Mouse (Mus musculus) heart, embryonic 15.5 days (tissue): ENCODE data around the gene Scaper. TPM values are rescaled to one million over a fixed set of nuclear protein-coding genes. Genes with fewer than 3 reads are reported as not detected.

Source experiments
- ATAC-seq: fragments of 200-750 bp; cut with Nextera tagmentation; replicated peaks from 2 replicates; pipeline ENCODE4 v1.8.0; 2017; ENCODE audit warnings: low read depth, moderate TSS enrichment; ENCODE audit not compliant: insufficient number of reproducible peaks, insufficient read depth, low FRiP score
- H3K27ac ChIP-seq: fragments of 300-500 bp; sonication (generic); 2 replicates; pipeline ENCODE4 v1.5.1; 2015; ENCODE audit warnings: mild to moderate bottlenecking, inconsistent platforms
- H3K27me3 ChIP-seq: fragments of 300-500 bp; sonication (generic); 2 replicates; pipeline ENCODE4 v1.6.1; 2015; ENCODE audit warnings: inconsistent platforms
- H3K36me3 ChIP-seq: fragments of 300-500 bp; sonication (generic); 2 replicates; pipeline ENCODE4 v1.6.1; 2015; ENCODE audit warnings: mild to moderate bottlenecking, inconsistent platforms
- H3K4me1 ChIP-seq: fragments of 300-500 bp; sonication (generic); replicated peaks from 2 replicates; pipeline ENCODE4 v1.6.1; 2015; ENCODE audit warnings: inconsistent platforms
- H3K4me2 ChIP-seq: fragments of 300-500 bp; sonication (generic); 2 replicates; pipeline ENCODE4 v1.6.1; 2015; ENCODE audit warnings: inconsistent platforms, mild to moderate bottlenecking, moderate library complexity
- H3K4me3 ChIP-seq: fragments of 300-500 bp; sonication (generic); 2 replicates; pipeline ENCODE4 v1.5.1; 2015; ENCODE audit warnings: mild to moderate bottlenecking, inconsistent platforms
- H3K9ac ChIP-seq: fragments of 300-500 bp; sonication (generic); 2 replicates; pipeline ENCODE4 v1.6.1; 2015; ENCODE audit warnings: mild to moderate bottlenecking, inconsistent platforms
- H3K9me3 ChIP-seq: fragments of 300-500 bp; sonication (generic); replicated peaks from 2 replicates; pipeline ENCODE4 v1.6.1; 2016; ENCODE audit warnings: inconsistent platforms
- WGBS: fragments of 180-500 bp; shearing (Covaris S2); methylation state at CpG from one replicate; pipeline ENCODE4 v1.1.7; 2015; ENCODE audit warnings: mixed read lengths; 5-methylcytosine and 5-hydroxymethylcytosine counted together
- polyA plus RNA-seq: library from polyadenylated mRNA; unstranded; fragments of >200 nt; fragmentation: Nextera tagmentation; extraction: Ambion mirVana; gene quantifications from 2 replicates; pipeline ENCODE4 v1.2.1, GENCODE M21; 2015

Gene Scaper
- polyA plus RNA-seq, 1 experiment from 2014 or later, result 8.5 TPM

GRCm38 (mm10) chr9:55598594-55598993, 339.3 kb downstream of the Scaper start:
- no peak for ATAC-seq
- Histone ChIP-seq H3K9ac (no peak overlapping the region), H3K27ac (no peak overlapping the region), H3K4me3 (no peak overlapping the region), H3K36me3 (no peaks in the 10 kb centered on the region), H3K4me1 (no peaks in the 10 kb centered on the region), H3K9me3 (no peaks in the 10 kb centered on the region), H3K27me3 (no peaks in the 10 kb centered on the region), H3K4me2 (no peak overlapping the region)

GRCm38 (mm10) chr9:55586141-55586540, 351.8 kb downstream of the Scaper start:
- Histone ChIP-seq H3K27ac (no peak overlapping the region), H3K4me2 (no peak overlapping the region), H3K9ac (no peak overlapping the region), H3K27me3 (no peaks in the 10 kb centered on the region), H3K36me3 (no peaks in the 10 kb centered on the region), H3K4me1 (no peaks in the 10 kb centered on the region), H3K9me3 (no peaks in the 10 kb centered on the region), H3K4me3 (no peak overlapping the region)
- WGBS, result 90% methylated on average over 6 of the region's 6 CpGs
- no peak for ATAC-seq

GRCm38 (mm10) chr9:55581414-55581813, 356.5 kb downstream of the Scaper start:
- ATAC-seq, result no peak
- Histone ChIP-seq H3K9ac (no peak overlapping the region), H3K27me3 (no peaks in the 10 kb centered on the region), H3K4me2 (no peak overlapping the region), H3K36me3 (no peaks in the 10 kb centered on the region), H3K4me3 (no peak overlapping the region), H3K27ac (no peak overlapping the region), H3K9me3 (no peaks in the 10 kb centered on the region), H3K4me1 (0 out of 2 replicates have a peak, but pooled peaks cover 3% of the 10 kb centered on the region)
- WGBS, result 61% methylated on average over 3 of the region's 3 CpGs

GRCm38 (mm10) chr9:55576571-55576970, 361.3 kb downstream of the Scaper start:
- Histone ChIP-seq H3K4me2 (no peak overlapping the region), H3K9ac (no peak overlapping the region), H3K4me1 (0 out of 2 replicates have a peak, but pooled peaks cover 3% of the 10 kb centered on the region), H3K9me3 (no peaks in the 10 kb centered on the region), H3K27me3 (no peaks in the 10 kb centered on the region), H3K27ac (no peak overlapping the region), H3K4me3 (no peak overlapping the region), H3K36me3 (no peaks in the 10 kb centered on the region)
- 72% methylated on average over 1 of the region's 1 CpGs for WGBS
- no peak for ATAC-seq

GRCm38 (mm10) chr9:55571071-55571470, 366.8 kb downstream of the Scaper start:
- Histone ChIP-seq H3K36me3 (no peaks in the 10 kb centered on the region), H3K4me3 (no peak overlapping the region), H3K27me3 (no peaks in the 10 kb centered on the region), H3K4me2 (no peak overlapping the region), H3K9ac (no peak overlapping the region), H3K9me3 (no peaks in the 10 kb centered on the region), H3K4me1 (no peaks in the 10 kb centered on the region), H3K27ac (no peak overlapping the region)
- WGBS, result 75% methylated on average over 1 of the region's 1 CpGs
- no peak for ATAC-seq

- H3K27ac ChIP-seq, result no peak overlapping the region
- 58% methylated on average over 5 of the region's 5 CpGs for WGBS
- no peak overlapping the region for H3K4me3 ChIP-seq
- no peaks in the 10 kb centered on the region for H3K9me3 ChIP-seq
- H3K9ac ChIP-seq, result no peak overlapping the region
- H3K4me1 ChIP-seq, result no peaks in the 10 kb centered on the region
- no peak overlapping the region for H3K4me2 ChIP-seq
- no peak for ATAC-seq
- H3K27me3 ChIP-seq, result no peaks in the 10 kb centered on the region
- H3K36me3 ChIP-seq, result no peaks in the 10 kb centered on the region
These were observed 369.3 kb downstream of the Scaper start for GRCm38 (mm10) chr9:55568466-55569159.

GRCm38 (mm10) chr9:55560960-55561359, 377.0 kb downstream of the Scaper start:
- Histone ChIP-seq H3K4me1 (no peaks in the 10 kb centered on the region), H3K4me2 (no peak overlapping the region), H3K4me3 (no peak overlapping the region), H3K27ac (no peak overlapping the region), H3K36me3 (no peaks in the 10 kb centered on the region), H3K27me3 (no peaks in the 10 kb centered on the region), H3K9me3 (no peaks in the 10 kb centered on the region), H3K9ac (no peak overlapping the region)
- ATAC-seq, result no peak
- WGBS, result 93% methylated on average over 1 of the region's 1 CpGs

- Histone ChIP-seq H3K9ac (no peak overlapping the region), H3K27ac (no peak overlapping the region), H3K27me3 (no peaks in the 10 kb centered on the region; the same call in 1 of the 2 replicates), H3K9me3 (no peaks in the 10 kb centered on the region), H3K36me3 (no peaks in the 10 kb centered on the region), H3K4me3 (no peak overlapping the region), H3K4me1 (0 out of 2 replicates have a peak, but pooled peaks cover 2% of the 10 kb centered on the region), H3K4me2 (no peak overlapping the region)
- WGBS, result 24% methylated on average over 1 of the region's 1 CpGs
- ATAC-seq, result no peak
These were observed 382.9 kb downstream of the Scaper start for GRCm38 (mm10) chr9:55554986-55555385.

- peaks cover 52% of the 10 kb centered on the region for H3K27me3 ChIP-seq
- no peak overlapping the region for H3K9ac ChIP-seq
- 8% methylated on average over 16 of the region's 16 CpGs for WGBS
- H3K4me3 ChIP-seq, result peak overlapping the region; percentile 8; the same call in 1 of the 2 replicates
- ATAC-seq, result no peak
- H3K4me1 ChIP-seq, result peaks cover 27% of the 10 kb centered on the region
- peak overlapping the region; percentile 46 for H3K4me2 ChIP-seq
- H3K9me3 ChIP-seq, result no peaks in the 10 kb centered on the region
- no peak overlapping the region for H3K27ac ChIP-seq
- H3K36me3 ChIP-seq, result no peaks in the 10 kb centered on the region
These were observed 388.5 kb downstream of the Scaper start for GRCm38 (mm10) chr9:55549302-55549890.

GRCm38 (mm10) chr9:55548871-55549270, 389.0 kb downstream of the Scaper start:
- 26% methylated on average over 3 of the region's 3 CpGs for WGBS
- Histone ChIP-seq H3K4me3 (no peak overlapping the region), H3K9ac (no peak overlapping the region), H3K4me1 (peaks cover 32% of the 10 kb centered on the region), H3K4me2 (peak overlapping the region; percentile 46), H3K27ac (no peak overlapping the region), H3K36me3 (no peaks in the 10 kb centered on the region), H3K27me3 (peaks cover 57% of the 10 kb centered on the region), H3K9me3 (no peaks in the 10 kb centered on the region)
- no peak for ATAC-seq

GRCm38 (mm10) chr9:55546176-55547010, 391.5 kb downstream of the Scaper start:
- ATAC-seq, result no peak; the same call in 1 of the 2 replicates
- peak overlapping the region; percentile 60 for H3K4me2 ChIP-seq
- peak overlapping the region; percentile 56 for H3K4me3 ChIP-seq
- H3K9ac ChIP-seq, result no peak overlapping the region
- peaks cover 80% of the 10 kb centered on the region for H3K27me3 ChIP-seq
- no peaks in the 10 kb centered on the region for H3K36me3 ChIP-seq
- WGBS, result 3% methylated on average over 63 of the region's 63 CpGs
- H3K4me1 ChIP-seq, result peaks cover 47% of the 10 kb centered on the region
- no peak overlapping the region for H3K27ac ChIP-seq
- no peaks in the 10 kb centered on the region for H3K9me3 ChIP-seq
